Mouse (Mus musculus): ENCODE data around the gene Pcnt. TPM values are rescaled to one million over a fixed set of nuclear protein-coding genes. Genes with fewer than 3 reads are reported as not detected.

Gene Pcnt
- polyA plus RNA-seq, 1 experiment from 2014 or later = 18.5 TPM

- 96% methylated on average over 12 of the region's 12 CpGs for WGBS
- Histone ChIP-seq H3K4me1 (ENCODE audit: insufficient read depth, low read depth, low read length) (no peaks in the 10 kb centered on the region), H3K9ac (replicated peaks; ENCODE audit: low read depth) (no peak overlapping the region), H3K27ac (ENCODE audit: low read length) (no peak overlapping the region), H3K9me3 (ENCODE audit: low read length) (no peaks in the 10 kb centered on the region), H3K36me3 (ENCODE audit: insufficient read depth, low read length) (peaks cover 43% of the 10 kb centered on the region), H3K27me3 (replicated peaks; ENCODE audit: insufficient read depth, low read length) (no peaks in the 10 kb centered on the region), H3K4me2 (replicated peaks; ENCODE audit: low read depth, low read length) (no peak overlapping the region), H3K4me3 (ENCODE audit: low read depth, low read length) (no peak overlapping the region)
- DNase-seq (ENCODE audit: low spot score) = no peak
- no peak for ATAC-seq
- TF ChIP-seq CTCF (IDR thresholded peaks at IDR 0.05) = no peak
- no peak for TF ChIP-seq EP300 (IDR thresholded peaks at IDR 0.05)
These were observed 88.6 kb downstream of the Pcnt start for GRCm38 (mm10) chr10:76353986-76354385.

- no peak for DNase-seq (ENCODE audit: low spot score)
- TF ChIP-seq EP300 (IDR thresholded peaks at IDR 0.05) = no peak
- no peak for TF ChIP-seq CTCF (IDR thresholded peaks at IDR 0.05)
- ATAC-seq = no peak
- 55% methylated on average over 7 of the region's 7 CpGs for WGBS
- Histone ChIP-seq H3K27ac (ENCODE audit: low read length) (no peak overlapping the region), H3K9ac (replicated peaks; ENCODE audit: low read depth) (no peak overlapping the region), H3K36me3 (ENCODE audit: insufficient read depth, low read length) (peaks cover 40% of the 10 kb centered on the region), H3K4me3 (ENCODE audit: low read depth, low read length) (no peak overlapping the region), H3K9me3 (ENCODE audit: low read length) (no peaks in the 10 kb centered on the region), H3K27me3 (replicated peaks; ENCODE audit: insufficient read depth, low read length) (no peaks in the 10 kb centered on the region), H3K4me2 (replicated peaks; ENCODE audit: low read depth, low read length) (no peak overlapping the region), H3K4me1 (ENCODE audit: insufficient read depth, low read depth, low read length) (no peaks in the 10 kb centered on the region)
These were observed 90.6 kb downstream of the Pcnt start for GRCm38 (mm10) chr10:76351953-76352352.

- Histone ChIP-seq H3K9me3 (ENCODE audit: low read length) (no peaks in the 10 kb centered on the region), H3K36me3 (ENCODE audit: insufficient read depth, low read length) (peaks cover 14% of the 10 kb centered on the region; the same call in 1 of the 2 replicates), H3K4me1 (ENCODE audit: insufficient read depth, low read depth, low read length) (peaks cover 4% of the 10 kb centered on the region; the same call in 1 of the 2 replicates), H3K27me3 (replicated peaks; ENCODE audit: insufficient read depth, low read length) (no peaks in the 10 kb centered on the region), H3K9ac (replicated peaks; ENCODE audit: low read depth) (no peak overlapping the region), H3K4me3 (ENCODE audit: low read depth, low read length) (no peak overlapping the region), H3K4me2 (replicated peaks; ENCODE audit: low read depth, low read length) (peak overlapping the region; percentile 78), H3K27ac (ENCODE audit: low read length) (no peak overlapping the region)
- ATAC-seq (no peak), DNase-seq (ENCODE audit: low spot score) (peak; percentile 57)
- 5% methylated on average over 4 of the region's 4 CpGs for WGBS
- TF ChIP-seq CTCF (IDR thresholded peaks at IDR 0.05) = peak; percentile 73
- no peak for TF ChIP-seq EP300 (IDR thresholded peaks at IDR 0.05)
These were observed 96.0 kb downstream of the Pcnt start for GRCm38 (mm10) chr10:76346589-76346988.

GRCm38 (mm10) chr10:76346043-76346491 is 96.5 kb downstream of the Pcnt start:
- Histone ChIP-seq H3K36me3 (ENCODE audit: insufficient read depth, low read length) (peaks cover 14% of the 10 kb centered on the region; the same call in 1 of the 2 replicates), H3K9ac (replicated peaks; ENCODE audit: low read depth) (no peak overlapping the region), H3K4me3 (ENCODE audit: low read depth, low read length) (peak overlapping the region; percentile 63), H3K4me1 (ENCODE audit: insufficient read depth, low read depth, low read length) (peaks cover 4% of the 10 kb centered on the region; the same call in 1 of the 2 replicates), H3K9me3 (ENCODE audit: low read length) (no peaks in the 10 kb centered on the region), H3K27ac (ENCODE audit: low read length) (no peak overlapping the region), H3K4me2 (replicated peaks; ENCODE audit: low read depth, low read length) (peak overlapping the region; percentile 78), H3K27me3 (replicated peaks; ENCODE audit: insufficient read depth, low read length) (no peaks in the 10 kb centered on the region)
- no peak for TF ChIP-seq CTCF (IDR thresholded peaks at IDR 0.05)
- TF ChIP-seq EP300 (IDR thresholded peaks at IDR 0.05) = no peak
- ATAC-seq = no peak
- peak; percentile 51 for DNase-seq (ENCODE audit: low spot score)
- WGBS = 10% methylated on average over 8 of the region's 8 CpGs

GRCm38 (mm10) chr10:76345540-76345902 is 97.1 kb downstream of the Pcnt start:
- H3K36me3 ChIP-seq (ENCODE audit: insufficient read depth, low read length) = peaks cover 9% of the 10 kb centered on the region; the same call in 1 of the 2 replicates
- peak overlapping the region; percentile 75; the same call in 1 of the 2 replicates for H3K9ac ChIP-seq (replicated peaks; ENCODE audit: low read depth)
- H3K27ac ChIP-seq (ENCODE audit: low read length) = peak overlapping the region; percentile 51
- DNase-seq (ENCODE audit: low spot score) (peak; percentile 76), ATAC-seq (peak; percentile 68)
- TF ChIP-seq EP300 (IDR thresholded peaks at IDR 0.05) = no peak
- no peak for TF ChIP-seq CTCF (IDR thresholded peaks at IDR 0.05)
- H3K9me3 ChIP-seq (ENCODE audit: low read length) = no peaks in the 10 kb centered on the region
- WGBS = 3% methylated on average over 11 of the region's 12 CpGs
- H3K4me2 ChIP-seq (replicated peaks; ENCODE audit: low read depth, low read length) = peak overlapping the region; percentile 78
- H3K4me1 ChIP-seq (ENCODE audit: insufficient read depth, low read depth, low read length) = peaks cover 4% of the 10 kb centered on the region; the same call in 1 of the 2 replicates
- peak overlapping the region; percentile 63 for H3K4me3 ChIP-seq (ENCODE audit: low read depth, low read length)
- no peaks in the 10 kb centered on the region for H3K27me3 ChIP-seq (replicated peaks; ENCODE audit: insufficient read depth, low read length)

GRCm38 (mm10) chr10:76344711-76345539 is 97.7 kb downstream of the Pcnt start, which contains the start of gene Dip2a:
Gene Dip2a (minus strand): TSS chr10:76345291.
- Histone ChIP-seq H3K4me3 (ENCODE audit: low read depth, low read length) (peak within 1 kb of the TSS; percentile 63), H3K9ac (replicated peaks; ENCODE audit: low read depth) (peak within 1 kb of the TSS; percentile 75), H3K27ac (ENCODE audit: low read length) (peak within 1 kb of the TSS; percentile 51), H3K27me3 (replicated peaks; ENCODE audit: insufficient read depth, low read length) (no peaks in the 10 kb centered on the region), H3K4me1 (ENCODE audit: insufficient read depth, low read depth, low read length) (peaks cover 4% of the 10 kb centered on the region; the same call in 1 of the 2 replicates), H3K9me3 (ENCODE audit: low read length) (no peaks in the 10 kb centered on the region), H3K36me3 (ENCODE audit: insufficient read depth, low read length) (peaks cover 3% of the 10 kb centered on the region; the same call in 1 of the 2 replicates), H3K4me2 (replicated peaks; ENCODE audit: low read depth, low read length) (peak within 1 kb of the TSS; percentile 78)
- WGBS = 1% methylated on average over 70 of the region's 94 CpGs
- DNase-seq (ENCODE audit: low spot score) (peak; percentile 95), ATAC-seq (peak; percentile 96)
- no peak for TF ChIP-seq EP300 (IDR thresholded peaks at IDR 0.05)
- TF ChIP-seq CTCF (IDR thresholded peaks at IDR 0.05) = peak; percentile 23; the same call in 1 of the 2 replicates

All from lung, postnatal 0 days (tissue).